Mouse (Mus musculus) liver, postnatal 0 days (tissue): Measurements from ENCODE around the gene Gsk3b.

Experiments
- CTCF ChIP-seq: sonication (generic); IDR thresholded peaks from 2 replicates; pipeline ENCODE4 v1.5.1; 2016; ENCODE audit warnings: antibody characterized with exemption, low read depth
- EP300 ChIP-seq: IDR thresholded peaks from 2 replicates; pipeline ENCODE4 v1.6.1; 2016; ENCODE audit warnings: antibody characterized with exemption, low read depth, mild to moderate bottlenecking

DNA sequence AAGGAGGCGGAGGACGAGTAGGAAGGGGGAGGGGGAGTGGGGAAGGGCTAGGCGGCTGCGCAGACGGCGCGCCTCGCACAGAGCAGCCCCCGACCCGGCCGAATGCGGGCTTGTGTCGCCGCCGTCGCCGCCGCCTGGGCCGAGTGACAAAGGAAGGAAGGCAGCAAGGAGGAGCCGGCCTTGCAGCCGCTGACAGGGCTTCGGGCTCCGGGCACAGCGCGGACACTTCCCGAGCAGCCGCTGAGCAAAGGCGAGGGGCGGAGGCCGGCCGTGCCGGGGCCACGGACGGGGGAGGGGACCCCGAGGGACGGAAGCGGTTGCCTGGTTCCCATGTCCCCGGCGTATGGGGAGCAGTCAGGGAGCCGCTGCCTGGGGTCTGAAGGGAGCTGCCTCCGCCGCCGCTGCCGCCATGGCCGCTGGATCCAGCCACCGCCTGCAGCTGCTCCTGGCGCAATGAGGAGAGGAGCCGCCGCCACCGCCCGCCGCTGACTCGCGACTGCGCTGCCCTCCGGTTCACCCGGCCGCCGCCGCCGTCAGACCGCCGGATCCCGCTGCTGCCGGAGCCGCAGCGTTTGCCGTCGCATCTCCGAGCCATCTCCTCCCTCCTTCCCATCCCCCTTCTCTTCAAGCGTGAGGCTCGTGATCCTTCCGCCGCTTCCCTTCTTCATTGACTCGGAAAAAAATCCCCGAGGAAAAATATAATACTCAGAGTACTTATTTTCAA is 808 bp downstream of the Gsk3b start:
- TF ChIP-seq CTCF (no peak), EP300 (no peak)
